Mouse (Mus musculus) hindbrain, embryonic 14.5 days (tissue): ENCODE data around the gene Zp1. TPM values are rescaled to one million over a fixed set of nuclear protein-coding genes. Genes with fewer than 3 reads are reported as not detected.

Experiments used
- ATAC-seq: fragments of 200-750 bp; cut with Nextera tagmentation; 2 replicates; pipeline ENCODE4 v1.8.0; 2017; ENCODE audit warnings: moderate number of reproducible peaks, mild to moderate bottlenecking, moderate TSS enrichment, moderate library complexity; ENCODE audit not compliant: low FRiP score
- DNase-seq: peaks from one replicate; pipeline ENCODE4 v3.0.0-alpha.2; 2015; ENCODE audit warnings: low spot score
- H3K27ac ChIP-seq: fragments of 300-500 bp; sonication (generic); 2 replicates; pipeline ENCODE4 v1.5.1; 2014; ENCODE audit warnings: mild to moderate bottlenecking, moderate library complexity
- H3K27me3 ChIP-seq: fragments of 300-500 bp; sonication (generic); 2 replicates; pipeline ENCODE4 v1.6.1; 2014; ENCODE audit warnings: mild to moderate bottlenecking, low read length, mixed read lengths; ENCODE audit not compliant: control insufficient read depth, insufficient read depth
- H3K36me3 ChIP-seq: fragments of 300-500 bp; sonication (generic); replicated peaks from 2 replicates; pipeline ENCODE4 v1.6.1; 2014; ENCODE audit not compliant: control insufficient read depth, insufficient read depth
- H3K4me1 ChIP-seq: fragments of 300-500 bp; sonication (generic); replicated peaks from 2 replicates; pipeline ENCODE4 v1.6.1; 2014; ENCODE audit warnings: antibody characterized with exemption, low read length, mixed read lengths; ENCODE audit not compliant: control insufficient read depth, insufficient read depth
- H3K4me2 ChIP-seq: fragments of 300-500 bp; sonication (generic); replicated peaks from 2 replicates; pipeline ENCODE4 v1.6.1; 2014; ENCODE audit warnings: mild to moderate bottlenecking, moderate library complexity
- H3K4me3 ChIP-seq: fragments of 300-500 bp; sonication (generic); replicated peaks from 2 replicates; pipeline ENCODE4 v1.5.1; 2014; ENCODE audit warnings: mild to moderate bottlenecking, low read length
- H3K9ac ChIP-seq: fragments of 300-500 bp; sonication (generic); 2 replicates; pipeline ENCODE4 v1.6.1; 2014
- H3K9me3 ChIP-seq: fragments of 300-500 bp; sonication (generic); 2 replicates; pipeline ENCODE4 v1.6.1; 2016; ENCODE audit warnings: low read length; ENCODE audit not compliant: control insufficient read depth
- WGBS: fragments of 180-500 bp; shearing (Covaris S2); extraction: QIAGEN DNeasy Blood & Tissue Kit; methylation state at CpG from one replicate; pipeline ENCODE4 v1.1.7; 2014; 5-methylcytosine and 5-hydroxymethylcytosine counted together
- polyA plus RNA-seq: library from polyadenylated mRNA; unstranded; fragments of >200 nt; fragmentation: Nextera tagmentation; extraction: Ambion mirVana; gene quantifications from 2 replicates; pipeline ENCODE4 v1.2.1, GENCODE M21; 2014

Gene Zp1
- polyA plus RNA-seq, 1 experiment from 2014 or later = 0.47 TPM

- Histone ChIP-seq H3K4me3 (0 out of 2 replicates have a peak overlapping the region, but pooled peaks have one; percentile 94), H3K4me2 (no peak overlapping the region), H3K9ac (no peak overlapping the region), H3K4me1 (peaks cover 25% of the 10 kb centered on the region), H3K27ac (no peak overlapping the region), H3K9me3 (no peaks in the 10 kb centered on the region), H3K27me3 (no peaks in the 10 kb centered on the region), H3K36me3 (peaks cover 49% of the 10 kb centered on the region)
- 90% methylated on average over 3 of the region's 3 CpGs for WGBS
- DNase-seq (no peak), ATAC-seq (no peak)
These were observed 49.8 kb downstream of the Zp1 start for GRCm38 (mm10) chr19:10870676-10871075.

- H3K4me1 ChIP-seq = peaks cover 25% of the 10 kb centered on the region
- H3K36me3 ChIP-seq = peaks cover 56% of the 10 kb centered on the region
- WGBS = 1% methylated on average over 8 of the region's 8 CpGs
- peak within 1 kb of the TSS; percentile 94 for H3K4me2 ChIP-seq
- no peaks in the 10 kb centered on the region for H3K27me3 ChIP-seq
- H3K9me3 ChIP-seq = no peaks in the 10 kb centered on the region
- H3K27ac ChIP-seq = peak within 1 kb of the TSS; percentile 95
- DNase-seq (no peak), ATAC-seq (peak; percentile 32)
- peak within 1 kb of the TSS; percentile 94 for H3K4me3 ChIP-seq
- H3K9ac ChIP-seq = peak within 1 kb of the TSS; percentile 99
These were observed 50.4 kb downstream of the Zp1 start, which contains the start of gene Tmem132a for GRCm38 (mm10) chr19:10869886-10870527. Tmem132a (minus strand) TSS chr19:10869940.

- Histone ChIP-seq H3K36me3 (peaks cover 62% of the 10 kb centered on the region), H3K4me3 (peak overlapping the region; percentile 94), H3K9ac (peak overlapping the region; percentile 99), H3K9me3 (no peaks in the 10 kb centered on the region), H3K4me1 (peaks cover 25% of the 10 kb centered on the region), H3K27ac (peak overlapping the region; percentile 95), H3K4me2 (peak overlapping the region; percentile 94), H3K27me3 (no peaks in the 10 kb centered on the region)
- DNase-seq = peak; percentile 82
- ATAC-seq = peak; percentile 94
- under 1% methylated on average over 37 of the region's 43 CpGs for WGBS
These were observed 51.1 kb downstream of the Zp1 start for GRCm38 (mm10) chr19:10869241-10869885.

- Histone ChIP-seq H3K4me1 (peaks cover 25% of the 10 kb centered on the region), H3K4me2 (peak overlapping the region; percentile 94), H3K4me3 (peak overlapping the region; percentile 94), H3K27ac (peak overlapping the region; percentile 95), H3K9me3 (no peaks in the 10 kb centered on the region), H3K9ac (peak overlapping the region; percentile 99), H3K27me3 (no peaks in the 10 kb centered on the region), H3K36me3 (peaks cover 64% of the 10 kb centered on the region)
- ATAC-seq (peak; percentile 25; the same call in 1 of the 2 replicates), DNase-seq (no peak)
- under 1% methylated on average over 17 of the region's 17 CpGs for WGBS
These were observed 51.8 kb downstream of the Zp1 start for GRCm38 (mm10) chr19:10868623-10869141.

- H3K9ac ChIP-seq = peak overlapping the region; percentile 99
- H3K4me3 ChIP-seq = peak overlapping the region; percentile 94
- peaks cover 25% of the 10 kb centered on the region for H3K4me1 ChIP-seq
- 23% methylated on average over 5 of the region's 5 CpGs for WGBS
- peak overlapping the region; percentile 95; the same call in 1 of the 2 replicates for H3K27ac ChIP-seq
- H3K4me2 ChIP-seq = peak overlapping the region; percentile 94
- no peak for DNase-seq
- H3K36me3 ChIP-seq = peaks cover 64% of the 10 kb centered on the region
- no peaks in the 10 kb centered on the region for H3K9me3 ChIP-seq
- ATAC-seq = no peak
- no peaks in the 10 kb centered on the region for H3K27me3 ChIP-seq
These were observed 52.3 kb downstream of the Zp1 start for GRCm38 (mm10) chr19:10867946-10868622.

- no peak overlapping the region for H3K27ac ChIP-seq
- DNase-seq = no peak
- no peak overlapping the region for H3K4me2 ChIP-seq
- no peaks in the 10 kb centered on the region for H3K9me3 ChIP-seq
- peaks cover 64% of the 10 kb centered on the region for H3K36me3 ChIP-seq
- H3K4me3 ChIP-seq = no peak overlapping the region
- H3K4me1 ChIP-seq = peaks cover 25% of the 10 kb centered on the region
- 85% methylated on average over 13 of the region's 13 CpGs for WGBS
- ATAC-seq = no peak
- no peaks in the 10 kb centered on the region for H3K27me3 ChIP-seq
- no peak overlapping the region for H3K9ac ChIP-seq
These were observed 54.1 kb downstream of the Zp1 start for GRCm38 (mm10) chr19:10866351-10866750.

Other genes starting within 250 kb of the Zp1 start
- gene Pga5, start 242.6 kb downstream of the Zp1 start, polyA plus RNA-seq = not detected in 2 replicates
- 28.7 and 31.3 TPM in 2 replicates for gene Vps37c, start 231.9 kb downstream of the Zp1 start, polyA plus RNA-seq
- gene Cd5, start 181.6 kb downstream of the Zp1 start, polyA plus RNA-seq = 0.31 TPM in 2 replicates
- gene Cd6, start 90.6 kb downstream of the Zp1 start, polyA plus RNA-seq = 0.09 TPM in 1 of 2 replicates, not detected in the other
- gene Slc15a3, start 80.9 kb downstream of the Zp1 start, polyA plus RNA-seq = 0.22 and 0.29 TPM in 2 replicates
- gene Tmem132a, start 50.7 kb downstream of the Zp1 start, polyA plus RNA-seq = 154 and 160 TPM in 2 replicates
- 37.0 and 44.8 TPM in 2 replicates for gene Tmem109, start 38.6 kb downstream of the Zp1 start, polyA plus RNA-seq
- 33.4 and 41.5 TPM in 2 replicates for gene Prpf19, start 25.4 kb downstream of the Zp1 start, polyA plus RNA-seq
- gene Ptgdr2, start 16.5 kb upstream of the Zp1 start, polyA plus RNA-seq = 0.23 and 0.24 TPM in 2 replicates
- 11.6 and 12.8 TPM in 2 replicates for gene Ccdc86, start 28.6 kb upstream of the Zp1 start, polyA plus RNA-seq
- not detected in 2 replicates for gene Ms4a10, start 54.0 kb upstream of the Zp1 start, polyA plus RNA-seq
- not detected in 2 replicates for gene Ms4a15, start 72.6 kb upstream of the Zp1 start, polyA plus RNA-seq
- not detected in 2 replicates for gene Ms4a18, start 97.4 kb upstream of the Zp1 start, polyA plus RNA-seq
- gene Ms4a8a, start 160.5 kb upstream of the Zp1 start, polyA plus RNA-seq = not detected in 2 replicates
- gene 1700017D01Rik, start 210.2 kb upstream of the Zp1 start, polyA plus RNA-seq = not detected in 2 replicates
- gene 1700025F22Rik, start 244.7 kb upstream of the Zp1 start, polyA plus RNA-seq = not detected in 2 replicates